Mouse (Mus musculus) heart, postnatal 25 days (tissue): ENCODE measurements around the gene Tulp1. TPM values are rescaled to one million over a fixed set of nuclear protein-coding genes. Genes with fewer than 3 reads are reported as not detected.
"Not testable (repeated sequence)": the region's sequence is repeated elsewhere in the genome, so short reads cannot be mapped to it uniquely, and the experiment has no call there.

Source experiments
- DNase-seq: peaks from one replicate; pipeline ENCODE4 v3.0.0; 2022; ENCODE audit warnings: low spot score
- intact Hi-C: fragments of 180-260 bp; cut with DNase I; formaldehyde crosslinking; loops from one replicate; pipeline ENCODE4 v1.15.1; 2025
- total RNA-seq, 2 experiments: library from RNA; stranded (reverse); gene quantifications; 2 replicates each; pipeline ENCODE4 v1.2.3; 2021

The Tulp1 gene
- under 1 TPM in 1 of 2 experiments, not detected in 1; 0.34 TPM for total RNA-seq

- intact Hi-C loops: loop anchor here (5.0 kb wide), 1 partner anchor 158 kb away; the partner anchor contains the start of gene Def6
- DNase-seq: no peak
Observed at GRCm38 (mm10) chr17:28365122-28365521, at the start of gene Tulp1. Tulp1 (minus strand) TSS chr17:28365222.

DNA sequence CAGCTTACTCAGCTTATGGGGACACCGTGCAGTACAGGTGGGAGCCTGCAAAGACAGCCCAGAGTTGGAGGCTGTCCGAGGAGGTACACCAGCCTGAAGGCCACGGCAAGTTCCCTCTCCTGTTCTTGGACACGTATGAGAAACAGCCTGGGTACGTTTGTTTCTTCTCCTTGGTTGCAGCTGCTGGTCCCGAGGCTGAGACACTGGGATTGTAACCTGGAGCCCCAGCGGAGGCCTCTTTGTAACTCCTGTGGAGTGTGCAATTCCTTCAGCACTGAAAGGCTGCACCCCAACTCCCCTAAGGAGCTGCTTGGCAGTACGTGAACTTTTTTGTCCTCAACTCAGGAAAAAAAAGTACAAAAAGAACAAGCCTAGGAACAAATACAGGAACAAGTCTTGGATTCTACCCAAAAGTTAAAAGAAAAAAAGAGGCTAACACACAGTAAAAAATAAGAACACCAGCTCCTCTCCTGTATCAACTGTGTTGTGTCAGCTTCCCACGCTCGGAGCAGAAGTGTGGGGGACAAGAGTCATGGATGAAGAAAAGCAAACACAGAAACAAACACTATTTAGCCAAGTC lies 46.4 kb upstream of the Tulp1 start:
- intact Hi-C loops: no loop called here
- no peak for DNase-seq

- intact Hi-C loops: no loop called here
- no peak for DNase-seq
Observed at GRCm38 (mm10) chr17:28410731-28411130, 45.7 kb upstream of the Tulp1 start.

GRCm38 (mm10) chr17:28408251-28408918 lies 43.4 kb upstream of the Tulp1 start:
- no peak for DNase-seq
- intact Hi-C loops: loop anchor here (5.0 kb wide), 1 partner anchor 74 kb away; no protein-coding TSS in a partner anchor

DNA sequence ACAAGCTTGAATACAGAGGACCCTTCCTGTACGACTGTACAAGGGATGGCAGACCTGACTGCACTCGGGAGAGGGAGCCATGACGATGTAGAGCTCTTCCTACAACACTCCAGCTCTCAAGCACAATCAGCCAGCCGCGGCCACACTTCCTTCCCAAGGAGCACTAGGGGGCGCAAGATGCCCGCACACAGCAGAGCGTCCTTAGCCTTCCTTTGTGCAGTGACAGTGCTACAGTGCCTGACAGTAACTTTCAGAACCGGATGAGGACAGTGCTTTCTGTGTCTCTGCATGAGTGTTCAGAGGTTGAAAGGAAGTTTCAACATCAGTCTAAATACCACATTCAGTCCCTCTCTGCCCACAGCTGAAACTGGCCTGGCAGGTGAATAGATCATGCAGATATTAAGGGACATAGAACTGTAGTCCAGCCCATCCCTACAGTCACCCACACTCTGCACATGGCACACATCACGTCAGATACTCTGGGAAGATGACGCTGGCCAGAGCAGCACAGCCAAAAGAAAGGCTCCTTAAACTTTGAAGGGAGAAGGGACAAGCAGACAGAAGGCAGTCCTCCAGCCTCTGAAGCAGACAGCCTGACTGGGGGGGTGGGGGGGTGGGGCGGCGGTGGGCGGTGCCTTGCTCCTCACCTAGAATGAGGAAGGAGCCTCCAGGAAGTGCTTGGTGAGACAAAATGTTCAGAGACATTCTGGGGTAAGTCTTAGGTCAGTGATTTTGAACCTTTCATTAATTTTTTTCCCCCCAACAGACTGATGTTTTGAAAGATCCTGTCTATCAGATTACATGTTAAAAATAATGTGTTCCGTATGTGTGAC lies 42.6 kb upstream of the Tulp1 start:
- peak; percentile 64 for DNase-seq
- intact Hi-C loops: loop anchor here (1.0 to 5.0 kb wide), 3 partner anchors 48 to 121 kb away; no protein-coding TSS in a partner anchor

DNA sequence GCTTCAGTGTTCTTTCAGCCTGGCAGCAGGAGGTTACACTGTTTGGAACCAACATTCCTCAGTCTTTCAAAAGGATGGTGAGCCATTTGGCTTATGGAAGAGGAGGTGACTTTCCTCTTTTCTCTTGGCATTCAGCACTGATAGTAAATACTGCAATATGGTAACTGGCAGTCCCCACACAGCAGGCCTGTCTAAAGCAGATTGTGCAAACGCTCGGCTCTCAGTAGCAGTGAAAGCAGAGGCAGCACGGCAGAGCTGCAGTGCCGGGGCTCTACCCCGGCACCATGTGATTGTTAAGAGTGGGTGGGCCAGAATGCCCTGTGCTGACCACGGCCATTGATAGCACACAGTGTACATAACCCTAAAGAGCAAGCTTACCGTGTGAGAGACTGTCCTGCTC lies 41.4 kb upstream of the Tulp1 start:
- intact Hi-C loops: loop anchor here (5.0 kb wide), 1 partner anchor 76 kb away; no protein-coding TSS in a partner anchor
- no peak for DNase-seq

- intact Hi-C loops: loop anchor here (5.0 kb wide), 1 partner anchor 78 kb away; no protein-coding TSS in a partner anchor
- not testable (repeated sequence) for DNase-seq
Observed at GRCm38 (mm10) chr17:28404745-28405144, 39.7 kb upstream of the Tulp1 start.

DNA sequence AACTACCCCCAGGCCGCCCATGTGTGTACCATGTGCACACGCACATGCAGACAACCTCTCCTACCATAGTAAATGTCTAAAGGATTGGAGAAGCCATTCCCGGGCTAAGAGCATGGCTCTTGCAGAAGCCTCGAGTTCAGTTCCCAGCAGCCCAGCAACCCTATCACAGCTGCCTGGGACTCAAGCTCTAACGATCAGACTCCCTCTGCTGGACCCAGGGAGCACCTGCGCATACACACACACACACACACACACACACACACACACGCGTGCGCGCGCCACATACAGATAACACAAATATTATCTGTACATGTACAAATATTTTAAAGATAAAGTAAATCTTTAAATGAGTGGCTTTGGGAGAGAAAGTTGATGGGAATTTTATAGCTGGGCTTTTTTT lies 39.3 kb upstream of the Tulp1 start:
- DNase-seq: no peak
- intact Hi-C loops: no loop called here

DNA sequence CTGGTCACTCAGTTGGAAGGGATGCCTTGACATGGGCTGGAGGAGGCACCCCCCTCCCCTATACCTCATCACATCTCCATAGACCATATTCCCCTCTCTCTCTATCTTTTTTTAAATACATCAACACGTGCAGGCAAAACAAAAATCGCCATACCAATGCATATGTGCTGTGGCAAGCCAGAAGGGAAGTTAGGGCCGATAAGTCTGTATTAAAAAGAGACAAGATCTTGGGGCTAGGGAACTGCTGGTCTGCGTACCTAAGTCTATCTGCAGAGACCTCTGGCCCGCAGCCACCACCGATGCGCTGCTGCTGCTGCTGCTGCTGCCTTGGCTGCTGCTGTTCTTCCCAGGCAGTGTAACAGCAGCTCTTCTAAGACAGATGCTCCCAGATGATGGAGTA lies 30.0 kb upstream of the Tulp1 start:
- intact Hi-C loops: no loop called here
- DNase-seq: no peak

- DNase-seq: no peak
- intact Hi-C loops: no loop called here
Observed at GRCm38 (mm10) chr17:28394051-28394765, 29.2 kb upstream of the Tulp1 start.

GRCm38 (mm10) chr17:28391568-28392432 lies 26.8 kb upstream of the Tulp1 start:
- intact Hi-C loops: no loop called here
- DNase-seq: no peak

DNA sequence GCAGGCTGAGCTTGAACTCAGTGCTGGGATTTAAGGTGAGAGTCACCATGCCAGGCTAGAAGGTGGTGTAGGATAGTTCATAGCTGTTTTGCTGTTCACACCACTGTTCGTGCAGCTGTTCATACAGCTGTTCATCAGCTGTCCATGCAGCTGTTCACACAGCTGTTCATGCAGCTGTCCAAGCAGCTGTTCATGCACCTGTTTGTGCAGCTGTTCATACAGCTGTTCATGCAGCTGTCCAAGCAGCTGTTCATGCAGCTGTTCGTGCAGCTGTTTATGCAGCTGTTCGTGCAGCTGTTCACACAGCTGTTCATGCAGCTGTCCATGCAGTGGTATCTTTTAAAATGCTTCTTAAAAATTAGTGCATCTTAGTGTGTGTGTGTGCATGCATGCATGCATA lies 23.5 kb upstream of the Tulp1 start:
- DNase-seq: no peak
- intact Hi-C loops: no loop called here

- intact Hi-C loops: loop anchor here (1.0 kb wide), 1 partner anchor 142 kb away; no protein-coding TSS in a partner anchor
- DNase-seq: peak; percentile 38
Observed at GRCm38 (mm10) chr17:28386150-28386905, 21.3 kb upstream of the Tulp1 start.

- no peak for DNase-seq
- intact Hi-C loops: no loop called here
Observed at GRCm38 (mm10) chr17:28384298-28384697, 19.3 kb upstream of the Tulp1 start.

- intact Hi-C loops: no loop called here
- DNase-seq: no peak
Observed at GRCm38 (mm10) chr17:28380255-28380654, 15.2 kb upstream of the Tulp1 start.

DNA sequence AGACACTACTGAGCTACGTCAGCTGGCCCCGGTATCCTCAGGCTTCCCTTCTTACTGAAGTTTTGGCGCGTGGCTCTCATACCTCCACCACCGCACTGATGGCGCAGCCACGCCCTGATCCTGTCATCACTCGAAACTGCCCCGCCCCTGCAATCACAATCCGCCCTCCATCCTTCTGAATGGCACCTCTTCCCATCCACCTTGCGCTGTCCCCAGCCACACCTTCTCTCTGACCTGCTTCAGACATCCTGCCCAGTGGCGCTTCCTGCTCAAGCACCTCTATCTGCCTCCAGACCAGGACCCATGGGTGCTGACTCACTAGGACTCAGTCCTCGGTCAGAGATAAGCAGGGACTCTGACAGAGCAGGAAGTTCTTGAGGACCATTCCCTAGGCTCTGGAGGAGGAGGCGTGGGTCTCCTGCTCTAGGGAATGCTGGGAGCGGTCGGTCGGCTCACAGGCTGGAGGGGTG lies 10.6 kb upstream of the Tulp1 start:
- intact Hi-C loops: no loop called here
- DNase-seq: no peak

DNA sequence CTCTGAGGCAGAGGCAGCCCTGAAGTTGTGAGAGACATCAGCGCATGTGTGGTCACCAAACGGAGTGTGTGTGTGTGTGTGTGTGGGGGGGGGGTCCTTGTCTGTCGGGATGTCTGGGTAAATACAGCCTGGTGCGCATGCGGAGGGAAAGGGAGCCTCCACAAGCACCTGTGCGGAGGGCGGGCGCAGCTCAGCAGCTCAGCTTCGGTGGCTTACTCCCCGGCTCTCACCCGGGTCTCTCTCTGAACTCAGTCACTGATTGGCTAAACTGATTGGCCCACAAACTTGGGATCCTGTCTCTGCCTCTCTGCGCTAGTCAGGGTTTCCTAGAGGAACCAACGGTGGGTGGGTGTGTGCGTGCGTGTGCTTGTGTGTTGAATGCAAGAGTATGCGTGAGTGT lies 9.5 kb upstream of the Tulp1 start:
- intact Hi-C loops: no loop called here
- DNase-seq: no peak

GRCm38 (mm10) chr17:28373821-28374220 lies 8.8 kb upstream of the Tulp1 start:
- intact Hi-C loops: no loop called here
- DNase-seq: no peak
